Mouse (Mus musculus) erythroid progenitor cell, adult 5-6 weeks (primary cell): ENCODE measurements around the gene Adipor2. TPM values are rescaled to one million over a fixed set of nuclear protein-coding genes. Genes with fewer than 3 reads are reported as not detected.
A peak's percentile ranks its signal among the peaks of the same experiment; 100 is the strongest.

ENCODE experiments used
- ATAC-seq: replicated peaks from 2 replicates; pipeline ENCODE4 v1.8.0; 2016; ENCODE audit warnings: moderate number of reproducible peaks, mild to moderate bottlenecking, moderate TSS enrichment, inconsistent platforms; ENCODE audit not compliant: poor library complexity, low FRiP score, severe bottlenecking
- total RNA-seq, 2 experiments: library from RNA; stranded (forward) in 1 of 2; stranded (reverse) in 1 of 2; fragments of 150-400 nt in 1 of 2; fragments of 186-747, 209-891 nt in 1 of 2; gene quantifications; 2 replicates each; pipeline versions ENCODE4 v1.2.3 to v1.2.4; 2015 to 2017; ENCODE audit warnings: low replicate concordance in 2 of 2

Adipor2 gene
- total RNA-seq, 2 experiments from 2014 or later: 46.5 to 63.2 TPM

DNA sequence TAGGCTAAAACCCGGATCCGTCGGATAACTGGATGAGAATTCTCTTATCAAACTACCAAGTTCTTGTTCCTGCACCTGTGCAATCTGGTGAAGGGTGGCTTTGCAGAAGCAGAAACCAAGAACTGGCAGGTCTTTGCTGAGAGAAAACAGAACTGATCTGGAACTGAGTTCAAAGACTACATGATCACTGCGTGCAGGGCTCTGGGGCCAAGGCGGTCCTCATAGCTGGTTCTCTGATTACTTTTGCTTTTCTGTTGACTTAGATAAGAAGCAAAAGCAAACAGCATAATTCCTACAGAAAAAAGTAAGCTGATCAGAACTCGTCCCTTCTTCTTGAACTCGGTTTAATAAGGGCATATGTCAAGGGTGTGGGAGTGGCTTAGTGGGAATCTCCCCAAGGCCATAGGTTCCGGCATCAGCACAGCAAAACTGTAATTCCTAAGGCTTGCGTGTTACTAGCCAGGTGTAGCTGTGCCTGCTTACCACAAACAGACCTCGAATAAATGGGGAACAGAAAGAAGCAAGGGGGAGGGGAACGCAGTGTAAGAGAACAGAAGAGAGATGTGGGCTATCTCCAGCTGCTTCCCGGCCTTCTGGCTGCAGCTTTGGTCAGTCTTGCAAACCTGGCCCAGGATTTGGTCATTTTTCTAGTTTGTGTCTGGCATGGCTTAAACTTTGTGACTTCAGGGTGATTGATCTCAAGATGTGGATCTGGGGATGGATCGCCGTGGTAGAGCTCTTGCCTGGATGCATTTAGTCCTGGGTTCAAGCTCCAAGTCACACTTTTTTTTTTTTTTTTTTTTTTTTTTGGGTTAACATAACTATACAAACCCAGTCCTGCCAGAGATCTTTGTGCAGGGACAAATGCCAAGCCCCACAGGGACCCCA lies 21.8 kb downstream of the Adipor2 start:
- 0 out of 2 replicates have a peak, but pooled peaks have one; percentile 27 for ATAC-seq

DNA sequence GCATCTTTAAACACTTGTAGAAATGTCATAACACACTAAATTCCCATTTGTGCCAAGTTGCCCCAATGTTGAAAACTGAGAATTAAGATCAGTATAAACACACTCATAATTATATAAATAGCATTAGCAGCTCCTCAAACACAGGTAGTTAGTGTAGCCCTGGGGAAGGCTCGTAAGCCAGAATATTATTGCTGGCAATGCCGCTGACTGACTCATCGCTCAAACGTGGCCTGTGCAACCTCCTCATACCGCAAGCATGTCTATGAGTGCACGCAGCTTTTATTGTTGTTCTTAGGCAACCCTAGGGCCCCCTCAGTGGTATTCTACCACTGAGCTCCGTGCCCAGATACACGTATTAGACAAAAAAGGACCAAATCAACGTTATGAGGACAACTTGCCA lies 24.7 kb downstream of the Adipor2 start:
- ATAC-seq: no peak

DNA sequence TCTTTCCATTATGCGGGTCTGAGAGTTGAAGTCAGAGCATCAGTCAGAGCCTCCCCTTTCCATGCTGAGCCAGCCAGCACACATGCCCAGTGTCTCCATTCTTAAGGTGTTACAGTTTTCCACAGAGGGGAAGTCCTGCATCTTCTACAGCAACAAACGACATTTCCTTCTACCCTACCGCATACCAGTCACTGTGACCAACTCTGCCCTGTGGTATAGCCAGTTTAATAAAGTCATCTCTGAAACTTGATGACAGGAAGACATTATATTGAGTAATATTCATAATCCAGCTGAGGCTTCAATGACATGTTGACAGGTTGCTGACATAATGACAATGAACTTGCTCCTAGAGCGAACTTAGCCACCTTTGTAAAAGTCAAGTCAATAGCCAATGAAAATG lies 26.8 kb downstream of the Adipor2 start:
- no peak for ATAC-seq

- ATAC-seq: peak; percentile 40
Observed at GRCm38 (mm10) chr6:119389089-119389488, 28.4 kb downstream of the Adipor2 start.

DNA sequence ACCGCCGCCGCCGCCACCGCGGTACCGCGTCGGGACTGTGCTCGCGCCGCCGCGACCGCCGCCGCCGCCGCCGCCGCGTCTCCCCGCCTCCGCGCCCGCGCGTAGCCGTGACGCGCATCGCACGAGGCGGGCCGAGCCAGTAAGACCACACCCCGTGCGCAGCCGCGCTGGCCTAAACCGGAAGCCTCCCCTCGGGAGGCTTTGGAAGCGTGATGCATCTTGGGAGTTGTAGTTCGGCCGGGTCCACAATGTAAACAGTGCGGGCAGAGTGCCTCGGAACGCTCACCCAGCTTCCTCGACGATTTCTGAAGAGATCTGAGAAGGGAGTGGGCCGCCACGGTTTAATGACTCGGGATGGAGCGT lies 28.9 kb downstream of the Adipor2 start:
- ATAC-seq: peak; percentile 96

GRCm38 (mm10) chr6:119387801-119388649 lies 29.5 kb downstream of the Adipor2 start:
- ATAC-seq: 0 out of 2 replicates have a peak, but pooled peaks have one; percentile 22

- ATAC-seq: no peak
Observed at GRCm38 (mm10) chr6:119386821-119387220, 30.7 kb downstream of the Adipor2 start.

- no peak for ATAC-seq
Observed at GRCm38 (mm10) chr6:119386421-119386820, 31.1 kb downstream of the Adipor2 start.

DNA sequence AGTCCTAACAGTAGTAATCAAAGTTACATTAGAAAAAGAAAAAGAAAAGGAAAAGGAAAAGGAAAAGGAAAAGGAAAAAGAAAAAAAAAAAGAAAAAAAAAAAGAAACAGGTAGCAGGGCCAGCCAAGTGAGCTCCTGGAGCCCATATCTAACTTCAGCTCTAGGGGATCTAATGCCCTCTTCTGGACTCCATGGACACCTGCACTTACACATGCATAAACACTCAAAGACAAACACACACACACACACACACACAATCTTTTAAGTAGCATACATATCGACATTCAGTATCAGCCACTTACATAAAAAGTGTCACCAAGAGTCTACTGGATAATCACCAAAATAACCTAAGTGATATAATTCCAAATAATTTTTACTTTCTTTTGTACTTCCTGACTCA lies 31.8 kb downstream of the Adipor2 start:
- no peak for ATAC-seq

- no peak for ATAC-seq
Observed at GRCm38 (mm10) chr6:119378631-119379030, 38.9 kb downstream of the Adipor2 start.

GRCm38 (mm10) chr6:119377613-119378012 lies 39.9 kb downstream of the Adipor2 start:
- no peak for ATAC-seq

DNA sequence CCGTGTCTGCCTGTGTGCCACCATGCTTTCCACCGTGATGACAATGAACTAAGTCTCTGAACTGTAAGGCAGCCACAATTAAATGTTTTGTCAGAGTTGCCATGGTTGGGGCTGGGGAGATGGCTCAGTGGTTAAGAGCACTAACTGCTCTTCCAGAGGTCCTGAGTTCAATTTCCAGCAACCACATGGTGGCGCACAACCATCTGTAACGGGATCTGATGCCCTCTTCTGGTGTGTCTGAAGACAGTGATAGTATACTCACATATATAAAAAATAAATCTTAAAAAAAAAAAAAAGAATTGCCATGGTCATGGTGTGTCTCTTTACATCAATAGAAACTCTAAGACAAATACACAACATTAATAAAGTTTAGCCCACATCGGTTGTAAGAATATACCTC lies 42.5 kb downstream of the Adipor2 start:
- no peak for ATAC-seq

DNA sequence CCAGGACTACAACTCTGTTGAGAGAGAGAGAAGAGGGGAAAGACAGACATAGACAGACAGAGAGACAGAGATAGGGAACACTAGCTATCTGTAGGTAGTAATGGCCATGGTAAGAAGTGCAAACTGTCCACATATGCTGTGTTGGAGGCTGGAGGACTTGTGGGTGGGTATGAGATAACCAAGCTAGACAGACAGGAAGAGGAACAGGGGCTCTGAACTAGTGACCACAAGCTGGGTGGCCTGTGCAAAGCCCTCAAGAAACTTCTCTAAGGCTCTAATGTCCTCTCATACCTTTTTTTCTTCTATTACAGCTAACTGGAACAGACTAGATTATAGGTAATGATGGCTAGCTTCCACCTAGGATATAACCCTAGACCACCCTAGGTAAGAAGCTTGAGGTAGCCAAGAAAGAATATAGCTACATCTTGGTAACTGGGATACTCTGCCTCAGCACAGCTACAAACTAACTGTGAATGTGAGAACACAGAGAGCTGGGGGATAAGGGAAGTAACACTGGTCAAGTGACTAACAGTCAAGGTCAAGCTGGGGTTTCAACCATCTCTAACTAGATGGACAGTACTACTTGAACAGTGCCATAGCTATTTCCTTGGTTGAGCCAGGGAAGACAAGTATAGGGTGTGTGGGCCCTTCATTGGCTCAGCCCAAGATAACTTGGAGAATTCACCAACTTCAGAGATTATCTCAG lies 44.4 kb downstream of the Adipor2 start:
- peak; percentile 52; the same call in 1 of the 2 replicates for ATAC-seq

GRCm38 (mm10) chr6:119372237-119372636 lies 45.3 kb downstream of the Adipor2 start:
- ATAC-seq: no peak

- no peak for ATAC-seq
Observed at GRCm38 (mm10) chr6:119371624-119372023, 45.9 kb downstream of the Adipor2 start.

- ATAC-seq: no peak
Observed at GRCm38 (mm10) chr6:119367382-119367781, 50.1 kb downstream of the Adipor2 start.

DNA sequence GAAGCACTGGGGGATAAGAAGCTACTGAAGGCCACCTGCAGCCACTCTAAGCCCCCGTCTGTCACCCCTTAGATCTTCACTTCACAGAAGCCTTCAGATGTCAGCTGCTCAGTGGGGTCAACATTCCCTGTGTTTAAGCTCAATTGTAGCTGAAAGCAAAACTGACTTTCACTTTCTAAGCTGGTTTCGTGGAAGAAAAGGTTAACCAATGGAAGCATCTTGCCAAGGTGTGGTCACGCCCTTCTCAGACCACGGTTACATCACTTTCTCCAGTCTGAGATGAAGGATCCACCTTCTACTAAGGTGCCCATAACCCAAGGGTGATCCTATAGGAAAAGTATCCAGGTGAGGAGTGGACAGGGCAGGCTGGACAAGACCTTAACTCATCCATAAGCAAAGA lies 50.7 kb downstream of the Adipor2 start:
- peak; percentile 82 for ATAC-seq

DNA sequence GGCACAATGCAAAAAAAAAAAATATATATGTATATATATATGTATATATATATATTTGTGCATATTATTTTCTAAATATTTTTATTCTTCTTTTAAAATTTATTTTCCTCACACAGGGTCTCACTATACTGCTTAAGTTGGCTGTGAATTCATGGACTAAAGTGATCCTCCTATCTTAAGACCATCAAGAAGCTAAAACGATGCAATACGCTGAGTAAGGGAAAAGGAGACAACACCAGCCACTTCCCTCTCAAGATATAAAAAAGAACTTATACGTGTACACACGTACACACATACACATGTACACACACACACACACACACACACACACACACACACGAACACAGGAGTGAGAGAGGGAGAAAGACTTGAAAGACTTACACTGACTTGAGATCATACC lies 53.9 kb downstream of the Adipor2 start:
- no peak for ATAC-seq

GRCm38 (mm10) chr6:119360925-119361702 lies 56.4 kb downstream of the Adipor2 start:
- ATAC-seq: peak; percentile 73; the same call in 1 of the 2 replicates
